Mouse (Mus musculus) neural tube, embryonic 15.5 days (tissue): ENCODE measurements around the gene Spag17. TPM values are rescaled to one million over a fixed set of nuclear protein-coding genes. Genes with fewer than 3 reads are reported as not detected.

Experiments
- ATAC-seq: fragments of 200-750 bp; cut with Nextera tagmentation; 2 replicates; pipeline ENCODE4 v1.8.0; 2017; ENCODE audit warnings: mild to moderate bottlenecking, moderate TSS enrichment, moderate library complexity; ENCODE audit not compliant: low FRiP score
- H3K27ac ChIP-seq: fragments of 300-500 bp; sonication (generic); replicated peaks from 2 replicates; pipeline ENCODE4 v1.5.1; 2015; ENCODE audit warnings: mild to moderate bottlenecking, inconsistent platforms
- H3K27me3 ChIP-seq: fragments of 300-500 bp; sonication (generic); replicated peaks from 2 replicates; pipeline ENCODE4 v1.6.1; 2015; ENCODE audit warnings: inconsistent platforms
- H3K36me3 ChIP-seq: fragments of 300-500 bp; sonication (generic); 2 replicates; pipeline ENCODE4 v1.6.1; 2015; ENCODE audit warnings: inconsistent platforms
- H3K4me1 ChIP-seq: fragments of 300-500 bp; sonication (generic); 2 replicates; pipeline ENCODE4 v1.6.1; 2015; ENCODE audit warnings: inconsistent platforms
- H3K4me2 ChIP-seq: fragments of 300-500 bp; sonication (generic); 2 replicates; pipeline ENCODE4 v1.6.1; 2015; ENCODE audit warnings: inconsistent platforms, mild to moderate bottlenecking, moderate library complexity
- H3K4me3 ChIP-seq: fragments of 300-500 bp; sonication (generic); replicated peaks from 2 replicates; pipeline ENCODE4 v1.5.1; 2015; ENCODE audit warnings: mild to moderate bottlenecking, inconsistent platforms
- H3K9ac ChIP-seq: fragments of 300-500 bp; sonication (generic); replicated peaks from 2 replicates; pipeline ENCODE4 v1.6.1; 2015; ENCODE audit warnings: mild to moderate bottlenecking, inconsistent platforms
- H3K9me3 ChIP-seq: fragments of 300-500 bp; sonication (generic); replicated peaks from 2 replicates; pipeline ENCODE4 v1.6.1; 2016; ENCODE audit warnings: inconsistent platforms
- WGBS: fragments of 180-500 bp; shearing (Covaris S2); methylation state at CpG from one replicate; pipeline ENCODE4 v1.1.7; 2015; ENCODE audit warnings: mixed read lengths; 5-methylcytosine and 5-hydroxymethylcytosine counted together
- polyA plus RNA-seq: library from polyadenylated mRNA; unstranded; fragments of >200 nt; fragmentation: Nextera tagmentation; extraction: Ambion mirVana; gene quantifications from 2 replicates; pipeline ENCODE4 v1.2.1, GENCODE M21; 2015

Spag17 gene
- polyA plus RNA-seq, 1 experiment from 2014 or later, result 0.12 TPM

- Histone ChIP-seq H3K9me3 (no peaks in the 10 kb centered on the region), H3K27me3 (no peaks in the 10 kb centered on the region), H3K4me1 (no peaks in the 10 kb centered on the region), H3K4me2 (no peak overlapping the region), H3K27ac (no peak overlapping the region), H3K4me3 (no peak overlapping the region), H3K36me3 (no peaks in the 10 kb centered on the region), H3K9ac (no peak overlapping the region)
- no peak for ATAC-seq
- WGBS, result 97% methylated on average over 3 of the region's 3 CpGs
These were observed 217.3 kb downstream of the Spag17 start for GRCm38 (mm10) chr3:100102386-100103092.

- Histone ChIP-seq H3K27ac (no peak overlapping the region), H3K4me3 (no peak overlapping the region), H3K27me3 (no peaks in the 10 kb centered on the region), H3K4me2 (no peak overlapping the region), H3K36me3 (no peaks in the 10 kb centered on the region), H3K4me1 (no peaks in the 10 kb centered on the region), H3K9me3 (no peaks in the 10 kb centered on the region), H3K9ac (no peak overlapping the region)
- 57% methylated on average over 2 of the region's 2 CpGs for WGBS
- ATAC-seq, result no peak
These were observed 221.5 kb downstream of the Spag17 start for GRCm38 (mm10) chr3:100106736-100107135.

- H3K27ac ChIP-seq, result no peak overlapping the region
- 73% methylated on average over 2 of the region's 2 CpGs for WGBS
- no peaks in the 10 kb centered on the region for H3K36me3 ChIP-seq
- no peaks in the 10 kb centered on the region for H3K27me3 ChIP-seq
- no peaks in the 10 kb centered on the region for H3K4me1 ChIP-seq
- H3K9ac ChIP-seq, result no peak overlapping the region
- H3K4me2 ChIP-seq, result no peak overlapping the region
- no peaks in the 10 kb centered on the region for H3K9me3 ChIP-seq
- ATAC-seq, result no peak
- H3K4me3 ChIP-seq, result no peak overlapping the region
These were observed 233.5 kb downstream of the Spag17 start for GRCm38 (mm10) chr3:100118681-100119080.

GRCm38 (mm10) chr3:100121961-100122360, 236.8 kb downstream of the Spag17 start:
- H3K27me3 ChIP-seq, result no peaks in the 10 kb centered on the region
- no peaks in the 10 kb centered on the region for H3K9me3 ChIP-seq
- no peak overlapping the region for H3K4me3 ChIP-seq
- H3K4me2 ChIP-seq, result no peak overlapping the region
- 59% methylated on average over 2 of the region's 2 CpGs for WGBS
- H3K36me3 ChIP-seq, result no peaks in the 10 kb centered on the region
- H3K27ac ChIP-seq, result no peak overlapping the region
- ATAC-seq, result no peak
- H3K9ac ChIP-seq, result no peak overlapping the region
- no peaks in the 10 kb centered on the region for H3K4me1 ChIP-seq

- no peak; the same call in 1 of the 2 replicates for ATAC-seq
- 54% methylated on average over 1 of the region's 1 CpGs for WGBS
- H3K27me3 ChIP-seq, result no peaks in the 10 kb centered on the region
These were observed 237.2 kb downstream of the Spag17 start for GRCm38 (mm10) chr3:100122445-100122844.

GRCm38 (mm10) chr3:100160682-100161445, 275.7 kb downstream of the Spag17 start:
- WGBS, result 88% methylated on average over 15 of the region's 15 CpGs
- peaks cover 38% of the 10 kb centered on the region for H3K36me3 ChIP-seq
- no peaks in the 10 kb centered on the region for H3K9me3 ChIP-seq
- H3K4me2 ChIP-seq, result peak overlapping the region; percentile 75
- H3K27me3 ChIP-seq, result no peaks in the 10 kb centered on the region
- peak overlapping the region; percentile 94 for H3K4me3 ChIP-seq
- peaks cover 26% of the 10 kb centered on the region for H3K4me1 ChIP-seq
- no peak overlapping the region for H3K27ac ChIP-seq
- ATAC-seq, result no peak
- peak overlapping the region; percentile 98 for H3K9ac ChIP-seq

More at GRCm38 (mm10) chr3:100122445-100122844, 237.2 kb downstream of the Spag17 start:
- Histone ChIP-seq H3K9ac (no peak overlapping the region), H3K9me3 (no peaks in the 10 kb centered on the region), H3K4me3 (no peak overlapping the region), H3K27ac (no peak overlapping the region), H3K4me1 (no peaks in the 10 kb centered on the region), H3K36me3 (no peaks in the 10 kb centered on the region), H3K4me2 (no peak overlapping the region)

GRCm38 (mm10) chr3:100161665-100162314, 276.6 kb downstream of the Spag17 start:
- Histone ChIP-seq H3K36me3 (peaks cover 35% of the 10 kb centered on the region), H3K27ac (peak overlapping the region; percentile 96), H3K9ac (peak overlapping the region; percentile 98), H3K4me3 (peak overlapping the region; percentile 94), H3K4me1 (peaks cover 26% of the 10 kb centered on the region), H3K27me3 (no peaks in the 10 kb centered on the region), H3K4me2 (peak overlapping the region; percentile 75), H3K9me3 (no peaks in the 10 kb centered on the region)
- WGBS, result 1% methylated on average over 35 of the region's 35 CpGs
- peak; percentile 13; the same call in 1 of the 2 replicates for ATAC-seq

- H3K36me3 ChIP-seq, result peaks cover 31% of the 10 kb centered on the region
- peak; percentile 100 for ATAC-seq
- WGBS, result 0% methylated on average over 55 of the region's 55 CpGs
These were observed 277.3 kb downstream of the Spag17 start, which contains the start of the genes Gdap2 and Wdr3 for GRCm38 (mm10) chr3:100162315-100163105. Gene Gdap2, plus strand, starts transcription at chr3:100162381. Gene Wdr3, minus strand, starts transcription at chr3:100162407.

GRCm38 (mm10) chr3:100163556-100163955, 278.4 kb downstream of the Spag17 start:
- Histone ChIP-seq H3K9ac (no peak overlapping the region), H3K9me3 (no peaks in the 10 kb centered on the region), H3K36me3 (peaks cover 30% of the 10 kb centered on the region), H3K27me3 (no peaks in the 10 kb centered on the region), H3K4me3 (0 out of 2 replicates have a peak overlapping the region, but pooled peaks have one; percentile 94), H3K27ac (no peak overlapping the region), H3K4me2 (peak overlapping the region; percentile 75), H3K4me1 (peaks cover 26% of the 10 kb centered on the region)
- 91% methylated on average over 2 of the region's 2 CpGs for WGBS
- ATAC-seq, result no peak

More at GRCm38 (mm10) chr3:100162315-100163105, 277.3 kb downstream of the Spag17 start, which contains the start of the genes Gdap2 and Wdr3:
- Histone ChIP-seq H3K9me3 (no peaks in the 10 kb centered on the region), H3K4me1 (peaks cover 26% of the 10 kb centered on the region), H3K27ac (peak within 1 kb of the TSS; percentile 96), H3K4me3 (peak within 1 kb of the TSS; percentile 94), H3K27me3 (no peaks in the 10 kb centered on the region), H3K4me2 (peak within 1 kb of the TSS; percentile 75), H3K9ac (peak within 1 kb of the TSS; percentile 98)

- Histone ChIP-seq H3K4me3 (no peak overlapping the region), H3K4me2 (no peak overlapping the region), H3K4me1 (peaks cover 26% of the 10 kb centered on the region), H3K27ac (no peak overlapping the region), H3K9ac (no peak overlapping the region), H3K9me3 (no peaks in the 10 kb centered on the region), H3K27me3 (no peaks in the 10 kb centered on the region), H3K36me3 (peaks cover 26% of the 10 kb centered on the region)
- no peak for ATAC-seq
These were observed 279.8 kb downstream of the Spag17 start for GRCm38 (mm10) chr3:100164991-100165390.

- H3K4me3 ChIP-seq, result no peak overlapping the region
- no peaks in the 10 kb centered on the region for H3K27me3 ChIP-seq
- H3K9ac ChIP-seq, result no peak overlapping the region
- H3K4me2 ChIP-seq, result no peak overlapping the region
- WGBS, result 91% methylated on average over 2 of the region's 2 CpGs
- no peaks in the 10 kb centered on the region for H3K9me3 ChIP-seq
- peaks cover 83% of the 10 kb centered on the region for H3K36me3 ChIP-seq
- no peak overlapping the region for H3K27ac ChIP-seq
- no peak for ATAC-seq
- H3K4me1 ChIP-seq, result no peaks in the 10 kb centered on the region
These were observed 290.8 kb downstream of the Spag17 start for GRCm38 (mm10) chr3:100176031-100176430.
